Mouse (Mus musculus): Measurements from ENCODE around the gene Rnf13.

- TF ChIP-seq POLR2A (IDR thresholded peaks at IDR 0.05; ENCODE audit: control insufficient read depth, extremely low read depth, insufficient read depth, low read length, poor library complexity): no peak
- no peak for TF ChIP-seq CTCF (IDR thresholded peaks at IDR 0.05; ENCODE audit: borderline replicate concordance, control insufficient read depth, extremely low read depth, insufficient read depth, low read length, poor library complexity)
Observed at GRCm38 (mm10) chr3:57736419-57737095, 695 bp downstream of the Rnf13 start.
